Mouse (Mus musculus) ES-E14 (cell line): Measurements from ENCODE around the gene Prpf31.

Experiments
- CHD2 ChIP-seq: IDR thresholded peaks from 2 replicates; pipeline ENCODE4 v1.6.1; 2014; ENCODE audit warnings: mild to moderate bottlenecking, low read depth, low read length, inconsistent platforms
- HCFC1 ChIP-seq: IDR thresholded peaks from 2 replicates; pipeline ENCODE4 v1.6.1; 2012; ENCODE audit warnings: low read length, inconsistent platforms, borderline replicate concordance; ENCODE audit not compliant: insufficient read depth
- ZC3H11A ChIP-seq: IDR thresholded peaks from 2 replicates; pipeline ENCODE4 v1.6.1; 2012; ENCODE audit warnings: low read depth, mild to moderate bottlenecking, inconsistent platforms, low read length, borderline replicate concordance
- ZNF384 ChIP-seq: IDR thresholded peaks from 2 replicates; pipeline ENCODE4 v1.6.1; 2012; ENCODE audit warnings: low read depth, low read length, inconsistent platforms

- TF ChIP-seq HCFC1 (no peak), ZC3H11A (no peak), ZNF384 (no peak), CHD2 (peak; percentile 89)
These were observed 35.7 kb downstream of the Prpf31 start, which contains the start of gene Leng1 for GRCm38 (mm10) chr7:3665215-3666114.
